ENCODE assay signal across 8 mouse cellular contexts in the genomic region with DNA sequence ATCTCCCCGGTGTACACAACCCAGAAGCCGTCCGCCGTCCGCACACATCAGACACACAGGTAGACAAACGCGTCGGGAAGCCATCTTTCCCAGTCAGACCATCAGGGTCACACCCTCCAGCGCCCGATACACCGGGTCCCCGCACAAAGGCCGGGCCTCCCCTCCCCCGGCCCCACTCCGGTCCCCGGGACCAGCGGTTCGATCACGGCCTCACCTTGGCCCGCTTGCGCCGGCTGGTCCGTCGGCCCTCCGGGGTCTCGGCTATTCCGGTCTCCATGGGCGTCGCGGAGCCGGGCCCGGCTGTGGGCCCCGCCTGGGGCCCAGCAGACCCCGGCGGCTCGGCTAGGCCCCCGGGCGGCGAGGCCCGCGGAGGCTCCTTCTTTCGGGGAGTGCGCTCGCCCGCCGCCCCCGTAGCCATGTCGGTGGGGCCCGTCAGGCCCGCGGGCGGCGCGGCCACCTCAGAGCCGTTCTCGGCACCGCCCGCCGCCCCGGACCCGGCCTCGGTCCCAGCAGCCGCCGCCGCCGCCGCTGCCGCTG. TPM values are rescaled to one million over a fixed set of nuclear protein-coding genes. Genes with fewer than 3 reads are reported as not detected.
A peak's percentile ranks its signal among the peaks of the same experiment; 100 is the strongest.
DNase-seq lines count a peak whose midpoint lies in the region; ATAC-seq lines count a peak whose summit lies in the region.

No protein-coding gene starts in this region.

- peak overlapping the region; percentile 99 for H3K9ac ChIP-seq in forebrain, embryonic 11.5 days (ENCODE audit: low read length)

- H3K4me2 ChIP-seq in forebrain, embryonic 11.5 days (ENCODE audit: low read depth, low read length, severe bottlenecking) = peak overlapping the region; percentile 67; the same call in 1 of the 2 replicates

- peak; percentile 96 for DNase-seq in heart, adult 11 months
- no peak for DNase-seq in heart, postnatal 25 days (ENCODE audit: low spot score)
- peak; percentile 78 for DNase-seq in forebrain, embryonic 11.5 days (ENCODE audit: low spot score)
- DNase-seq in hindbrain, embryonic 10.5 days (ENCODE audit: low spot score) = peak; percentile 69
- peak; percentile 16 to 17 for DNase-seq in left cerebral cortex, adult 8-10 months (ENCODE audit: low spot score in 2 of 2)
- peak; percentile 54 for DNase-seq in mesoderm, embryonic 11.5 days (ENCODE audit: low read depth, low spot score)
- peak; percentile 19 to 30 for DNase-seq in spleen, postnatal 14 days (ENCODE audit: low spot score in 2 of 2)

- peak; percentile 66 for ATAC-seq in forebrain, embryonic 11.5 days (replicated peaks; ENCODE audit: low FRiP score)

- no peaks in the 10 kb centered on the region for H3K27me3 ChIP-seq in forebrain, embryonic 11.5 days (ENCODE audit: control insufficient read depth, insufficient read depth, low read length)
- no peaks in the 10 kb centered on the region for H3K27me3 ChIP-seq in hindbrain, embryonic 10.5 days (ENCODE audit: insufficient read depth, poor library complexity, severe bottlenecking)

- WGBS in forebrain, embryonic 11.5 days = under 1% methylated on average over 66 of the region's 68 CpGs
- WGBS in hindbrain, embryonic 10.5 days = under 1% methylated on average over 64 of the region's 68 CpGs

- H3K27ac ChIP-seq in brown adipose tissue, adult 24 weeks (replicated peaks; ENCODE audit: low read depth, low read length) = peak overlapping the region; percentile 65
- H3K27ac ChIP-seq in forebrain, embryonic 11.5 days (ENCODE audit: low read depth, low read length) = peak overlapping the region; percentile 87
- peak overlapping the region; percentile 99 for H3K27ac ChIP-seq in hindbrain, embryonic 10.5 days

- peaks cover 10% of the 10 kb centered on the region for H3K4me1 ChIP-seq in brown adipose tissue, adult 24 weeks (ENCODE audit: control insufficient read depth, insufficient read depth, insufficient read length, low read length)
- H3K4me1 ChIP-seq in forebrain, embryonic 11.5 days (replicated peaks; ENCODE audit: control insufficient read depth, insufficient read depth, low read length) = no peaks in the 10 kb centered on the region
- H3K4me1 ChIP-seq in hindbrain, embryonic 10.5 days (replicated peaks) = peaks cover 20% of the 10 kb centered on the region

- intact Hi-C loops in heart, postnatal 25 days (cut with DNase I) = loop anchor here (2.0 to 5.0 kb wide), 3 partner anchors 65 to 550 kb away; a partner anchor contains a TSS

- H3K36me3 ChIP-seq in forebrain, embryonic 11.5 days (ENCODE audit: control insufficient read depth, insufficient read depth, low read length) = no peaks in the 10 kb centered on the region
- H3K36me3 ChIP-seq in hindbrain, embryonic 10.5 days = peaks cover 17% of the 10 kb centered on the region; the same call in 1 of the 2 replicates

- peak overlapping the region; percentile 88 for H3K4me3 ChIP-seq in brown adipose tissue, adult 24 weeks (ENCODE audit: insufficient read depth, low read depth, low read length)
- peak overlapping the region; percentile 100 for H3K4me3 ChIP-seq in forebrain, embryonic 11.5 days (ENCODE audit: low read depth, low read length)
- H3K4me3 ChIP-seq in hindbrain, embryonic 10.5 days = peak overlapping the region; percentile 99

- no peaks in the 10 kb centered on the region for H3K9me3 ChIP-seq in forebrain, embryonic 11.5 days (ENCODE audit: control insufficient read depth, low read length)
- no peaks in the 10 kb centered on the region for H3K9me3 ChIP-seq in hindbrain, embryonic 10.5 days

RNA-seq across cellular contexts. Expression of a gene that starts 0.4 kb away (rescaled TPM):
- 10 to 100 TPM; 28.9 to 31.9 TPM for total RNA-seq in heart, postnatal 25 days (2021)
- polyA plus RNA-seq in brown adipose tissue, adult 24 weeks (2012; ENCODE audit: insufficient read depth, insufficient read length, missing spikeins) = 12.9 TPM in 2 replicates
- 88.6 and 98.6 TPM in 2 replicates for polyA plus RNA-seq in forebrain, embryonic 11.5 days (2014; fragmentation: Nextera tagmentation; extraction: Ambion mirVana)
- polyA plus RNA-seq in hindbrain, embryonic 10.5 days (2016; fragmentation: Nextera tagmentation; extraction: Ambion mirVana) = 54.6 and 61.0 TPM in 2 replicates
- total RNA-seq in left cerebral cortex, adult 8-10 months (2022) = 10 to 100 TPM; 85.9 to 94.4 (median 88.5) TPM

RNA-seq across cellular contexts. Expression of a gene that starts 8.2 kb away (rescaled TPM):
- not detected for total RNA-seq in heart, postnatal 25 days (2021)
- polyA plus RNA-seq in brown adipose tissue, adult 24 weeks (2012; ENCODE audit: insufficient read depth, insufficient read length, missing spikeins) = not detected in 2 replicates
- not detected in 2 replicates for polyA plus RNA-seq in forebrain, embryonic 11.5 days (2014; fragmentation: Nextera tagmentation; extraction: Ambion mirVana)
- not detected in 2 replicates for polyA plus RNA-seq in hindbrain, embryonic 10.5 days (2016; fragmentation: Nextera tagmentation; extraction: Ambion mirVana)
- not detected for total RNA-seq in left cerebral cortex, adult 8-10 months (2022)

RNA-seq across cellular contexts. Expression of a gene that starts 20.3 kb away (rescaled TPM):
- not detected for total RNA-seq in heart, postnatal 25 days (2021)
- polyA plus RNA-seq in brown adipose tissue, adult 24 weeks (2012; ENCODE audit: insufficient read depth, insufficient read length, missing spikeins) = not detected in 2 replicates
- polyA plus RNA-seq in forebrain, embryonic 11.5 days (2014; fragmentation: Nextera tagmentation; extraction: Ambion mirVana) = not detected in 2 replicates
- polyA plus RNA-seq in hindbrain, embryonic 10.5 days (2016; fragmentation: Nextera tagmentation; extraction: Ambion mirVana) = 0.05 TPM in 1 of 2 replicates, not detected in the other
- total RNA-seq in left cerebral cortex, adult 8-10 months (2022) = not detected
